Mouse (Mus musculus) neural tube, embryonic 11.5 days (tissue): ENCODE results near the gene Trim72. TPM values are rescaled to one million over a fixed set of nuclear protein-coding genes. Genes with fewer than 3 reads are reported as not detected.

Source experiments
- ATAC-seq: fragments of 200-750 bp; cut with Nextera tagmentation; 2 replicates; pipeline ENCODE4 v1.8.0; 2017; ENCODE audit warnings: moderate number of reproducible peaks, mild to moderate bottlenecking, moderate TSS enrichment, moderate library complexity; ENCODE audit not compliant: insufficient read depth, low FRiP score, low TSS enrichment
- DNase-seq: peaks from one replicate; pipeline ENCODE4 v3.0.0-alpha.2; 2015; ENCODE audit warnings: low spot score
- H3K27ac ChIP-seq: fragments of 300-500 bp; sonication (generic); 2 replicates; pipeline ENCODE4 v1.5.1; 2014; ENCODE audit warnings: low read depth, mild to moderate bottlenecking, low read length
- H3K27me3 ChIP-seq: fragments of 300-500 bp; sonication (generic); 2 replicates; pipeline ENCODE4 v1.6.1; 2014; ENCODE audit warnings: mild to moderate bottlenecking, low read length, mixed read lengths; ENCODE audit not compliant: control insufficient read depth, insufficient read depth
- H3K36me3 ChIP-seq: fragments of 300-500 bp; sonication (generic); 2 replicates; pipeline ENCODE4 v1.6.1; 2014; ENCODE audit warnings: mild to moderate bottlenecking, low read length, moderate library complexity, mixed read lengths; ENCODE audit not compliant: control insufficient read depth, insufficient read depth
- H3K4me1 ChIP-seq: fragments of 300-500 bp; sonication (generic); 2 replicates; pipeline ENCODE4 v1.6.1; 2014; ENCODE audit warnings: low read length, mixed read lengths; ENCODE audit not compliant: control insufficient read depth, insufficient read depth
- H3K4me2 ChIP-seq: fragments of 300-500 bp; sonication (generic); 2 replicates; pipeline ENCODE4 v1.6.1; 2014; ENCODE audit warnings: low read depth, mild to moderate bottlenecking, moderate library complexity
- H3K4me3 ChIP-seq: fragments of 300-500 bp; sonication (generic); 2 replicates; pipeline ENCODE4 v1.5.1; 2014; ENCODE audit warnings: low read depth, low read length
- H3K9ac ChIP-seq: fragments of 300-500 bp; sonication (generic); 2 replicates; pipeline ENCODE4 v1.6.1; 2014; ENCODE audit warnings: mild to moderate bottlenecking, low read length
- H3K9me3 ChIP-seq: fragments of 300-500 bp; sonication (generic); 2 replicates; pipeline ENCODE4 v1.6.1; 2016; ENCODE audit warnings: low read length; ENCODE audit not compliant: control insufficient read depth
- WGBS: fragments of 180-500 bp; shearing (Covaris S2); extraction: QIAGEN DNeasy Blood & Tissue Kit; methylation state at CpG from one replicate; pipeline ENCODE4 v1.1.7; 2014; 5-methylcytosine and 5-hydroxymethylcytosine counted together
- polyA plus RNA-seq: library from polyadenylated mRNA; unstranded; fragments of >200 nt; fragmentation: Nextera tagmentation; extraction: Ambion mirVana; gene quantifications from 2 replicates; pipeline ENCODE4 v1.2.1, GENCODE M21; 2014

Trim72 gene
- polyA plus RNA-seq, 1 experiment from 2014 or later: not detected

DNA sequence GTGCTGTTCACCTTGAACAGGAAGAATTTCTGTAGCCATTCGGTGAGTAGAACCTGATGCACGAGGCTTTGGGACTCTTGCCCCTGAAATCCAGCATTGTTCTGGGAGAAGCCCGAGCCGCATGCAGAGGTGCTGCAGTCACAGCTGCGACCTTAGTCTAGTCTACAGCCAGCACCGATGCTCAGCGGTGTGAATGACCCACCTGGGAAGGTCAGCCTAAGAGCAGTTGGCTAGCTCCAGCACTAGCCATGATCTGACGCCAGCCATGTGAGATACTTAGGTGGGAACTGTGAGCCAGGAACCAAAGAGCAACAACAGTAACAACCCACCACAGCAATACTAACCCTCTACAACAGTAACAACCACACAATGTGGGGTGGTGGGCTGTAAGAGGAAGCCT, 54.1 kb downstream of the Trim72 start:
- DNase-seq (no peak), ATAC-seq (no peak)
- Histone ChIP-seq H3K4me1 (no peaks in the 10 kb centered on the region), H3K4me3 (no peak overlapping the region), H3K27me3 (no peaks in the 10 kb centered on the region), H3K27ac (no peak overlapping the region), H3K9ac (no peak overlapping the region), H3K9me3 (no peaks in the 10 kb centered on the region), H3K4me2 (no peak overlapping the region), H3K36me3 (no peaks in the 10 kb centered on the region)
- WGBS: 81% methylated on average over 8 of the region's 8 CpGs

DNA sequence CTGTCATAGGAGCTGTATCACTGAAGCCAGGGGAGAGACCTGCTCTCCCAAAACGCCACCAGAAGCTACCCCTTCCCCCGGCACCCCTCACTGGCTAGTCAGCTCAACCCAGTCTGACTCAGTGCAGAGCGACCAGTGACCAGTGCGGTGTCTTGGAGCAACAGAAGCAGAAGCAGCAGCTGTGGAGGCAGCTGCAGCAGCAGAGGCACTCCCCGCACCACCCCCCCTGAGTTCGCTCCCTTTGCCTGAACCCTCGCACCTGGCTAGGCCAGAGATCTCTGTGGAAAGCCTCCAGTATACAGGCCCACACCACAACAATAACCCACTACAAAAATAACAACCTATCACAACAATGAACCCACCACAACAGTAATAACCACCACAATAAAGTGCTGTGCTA, 54.8 kb downstream of the Trim72 start:
- no peak overlapping the region for H3K27ac ChIP-seq
- no peak for DNase-seq
- no peaks in the 10 kb centered on the region for H3K36me3 ChIP-seq
- ATAC-seq: no peak
- H3K9ac ChIP-seq: no peak overlapping the region
- H3K4me1 ChIP-seq: no peaks in the 10 kb centered on the region
- H3K27me3 ChIP-seq: no peaks in the 10 kb centered on the region
- H3K9me3 ChIP-seq: no peaks in the 10 kb centered on the region
- 72% methylated on average over 7 of the region's 7 CpGs for whole genome bisulfite sequencing
- H3K4me2 ChIP-seq: no peak overlapping the region
- H3K4me3 ChIP-seq: no peak overlapping the region

DNA sequence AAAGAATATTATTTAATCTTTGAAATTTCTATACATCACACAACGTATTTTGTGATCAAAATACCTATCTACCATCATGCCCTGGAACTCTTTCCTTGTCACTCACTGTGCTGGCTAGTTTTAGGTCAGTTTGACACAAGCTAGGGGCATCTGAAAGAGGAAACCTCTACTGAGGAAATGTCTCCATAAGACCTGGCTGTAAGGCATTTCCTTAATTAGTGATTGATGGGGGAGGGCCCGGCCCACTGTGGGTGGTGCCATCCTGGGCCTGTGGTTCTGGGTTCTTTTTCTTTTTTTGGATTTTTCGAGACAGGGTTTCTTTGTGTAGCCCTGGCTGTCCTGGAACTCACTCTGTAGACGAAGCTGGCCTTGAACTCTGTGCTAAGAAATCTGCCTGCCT, 55.3 kb downstream of the Trim72 start:
- no peaks in the 10 kb centered on the region for H3K4me1 ChIP-seq
- ATAC-seq (no peak), DNase-seq (no peak)
- no peak overlapping the region for H3K4me2 ChIP-seq
- no peak overlapping the region for H3K9ac ChIP-seq
- H3K9me3 ChIP-seq: no peaks in the 10 kb centered on the region
- no peak overlapping the region for H3K27ac ChIP-seq
- WGBS: 79% methylated on average over 4 of the region's 4 CpGs
- no peaks in the 10 kb centered on the region for H3K36me3 ChIP-seq
- H3K4me3 ChIP-seq: no peak overlapping the region
- H3K27me3 ChIP-seq: no peaks in the 10 kb centered on the region

Other genes with a start within 250 kb of the Trim72 start
- 5.5 and 6.5 TPM in 2 replicates for gene Orai3, start 234.1 kb upstream of the Trim72 start, polyA plus RNA-seq
- 27.2 and 28.5 TPM in 2 replicates for gene Setd1a, start 227.3 kb upstream of the Trim72 start, polyA plus RNA-seq
- gene Gm49388, start 218.3 kb upstream of the Trim72 start, polyA plus RNA-seq: not detected in 2 replicates
- 7.1 and 8.3 TPM in 2 replicates for gene Hsd3b7, start 203.3 kb upstream of the Trim72 start, polyA plus RNA-seq
- 10.4 and 10.7 TPM in 2 replicates for gene Stx4a, start 179.7 kb upstream of the Trim72 start, polyA plus RNA-seq
- gene Stx1b, start 179.4 kb upstream of the Trim72 start, polyA plus RNA-seq: 7.8 and 8.1 TPM in 2 replicates
- 19.8 and 21.9 TPM in 2 replicates for gene Zfp646, start 127.7 kb upstream of the Trim72 start, polyA plus RNA-seq
- gene Zfp668, start 127.1 kb upstream of the Trim72 start, polyA plus RNA-seq: 26.6 and 30.6 TPM in 2 replicates
- 0.46 and 0.61 TPM in 2 replicates for gene Prss53, start 113.0 kb upstream of the Trim72 start, polyA plus RNA-seq
- not detected in 2 replicates for gene Gm21974, start 108.5 kb upstream of the Trim72 start, polyA plus RNA-seq
- 53.9 and 59.6 TPM in 2 replicates for gene Vkorc1, start 108.3 kb upstream of the Trim72 start, polyA plus RNA-seq
- 99.7 and 109 TPM in 2 replicates for gene Bckdk, start 99.9 kb upstream of the Trim72 start, polyA plus RNA-seq
- gene Kat8, start 91.4 kb upstream of the Trim72 start, polyA plus RNA-seq: 52.3 and 56.6 TPM in 2 replicates
- 1.6 and 2.0 TPM in 2 replicates for gene Prss8, start 73.8 kb upstream of the Trim72 start, polyA plus RNA-seq
- 11.6 and 11.7 TPM in 2 replicates for gene Prss36, start 57.2 kb upstream of the Trim72 start, polyA plus RNA-seq
- gene Fus, start 36.5 kb upstream of the Trim72 start, polyA plus RNA-seq: 48.1 and 51.6 TPM in 2 replicates
- gene Pycard, start 10.1 kb upstream of the Trim72 start, polyA plus RNA-seq: 6.3 and 8.6 TPM in 2 replicates
- gene Itgam, start 58.7 kb downstream of the Trim72 start, polyA plus RNA-seq: 0.37 and 0.64 TPM in 2 replicates
- gene Gm49368, start 58.7 kb downstream of the Trim72 start, polyA plus RNA-seq: not detected in 2 replicates
- gene Itgax, start 125.6 kb downstream of the Trim72 start, polyA plus RNA-seq: not detected in 2 replicates
- gene Itgad, start 150.4 kb downstream of the Trim72 start, polyA plus RNA-seq: not detected in 2 replicates
- 2.3 and 3.4 TPM in 2 replicates for gene Cox6a2, start 202.4 kb downstream of the Trim72 start, polyA plus RNA-seq
- gene Armc5, start 233.4 kb downstream of the Trim72 start, polyA plus RNA-seq: 10.5 and 11.6 TPM in 2 replicates
- 12.9 and 14.2 TPM in 2 replicates for gene 9130023H24Rik, start 234.1 kb downstream of the Trim72 start, polyA plus RNA-seq
- 31.3 and 32.3 TPM in 2 replicates for gene Tgfb1i1, start 242.9 kb downstream of the Trim72 start, polyA plus RNA-seq